Mouse (Mus musculus) bone marrow, adult 2 months (tissue): ENCODE results near the gene Umad1. TPM values are rescaled to one million over a fixed set of nuclear protein-coding genes. Genes with fewer than 3 reads are reported as not detected.

Source experiments
- H3K27ac ChIP-seq: fragments of 200-500 bp; 2 replicates; pipeline ENCODE4 v1.5.1; 2012; ENCODE audit warnings: low read depth, mild to moderate bottlenecking, control low read depth, inconsistent platforms, low read length; ENCODE audit not compliant: control insufficient read depth, poor library complexity, insufficient read depth
- H3K4me1 ChIP-seq: fragments of 200-500 bp; 2 replicates; pipeline ENCODE4 v1.6.1; 2011; ENCODE audit warnings: low read length; ENCODE audit not compliant: control insufficient read depth, insufficient read depth
- H3K4me3 ChIP-seq: fragments of 200-500 bp; replicated peaks from 2 replicates; pipeline ENCODE3; 2011; ENCODE audit warnings: mild to moderate bottlenecking, low read depth, low read length, control low read depth; ENCODE audit not compliant: control insufficient read depth
- CTCF ChIP-seq: fragments of 200-500 bp; IDR thresholded peaks from 2 replicates; pipeline ENCODE4 v1.5.1; 2011; ENCODE audit warnings: low read length, control low read depth; ENCODE audit not compliant: control insufficient read depth, insufficient read depth
- POLR2A ChIP-seq: fragments of 200-500 bp; IDR thresholded peaks from 2 replicates; pipeline ENCODE4 v1.6.1; 2011; ENCODE audit warnings: low read depth, mild to moderate bottlenecking, control low read depth, low read length, borderline replicate concordance; ENCODE audit not compliant: control insufficient read depth
- WGBS: fragments of 180-500 bp; shearing (Covaris S2); methylation state at CpG from one replicate; pipeline ENCODE4 v1.1.7; 2018; 5-methylcytosine and 5-hydroxymethylcytosine counted together
- polyA plus RNA-seq: library from polyadenylated mRNA; stranded (reverse); fragments of >200 nt; gene quantifications from 2 replicates; pipeline ENCODE4 v1.2.4, GENCODE M21; 2011; ENCODE audit warnings: low replicate concordance; ENCODE audit not compliant: missing spikeins, insufficient read depth, insufficient read length

Gene Umad1
- polyA plus RNA-seq, 1 experiment, result 8.5 TPM

DNA sequence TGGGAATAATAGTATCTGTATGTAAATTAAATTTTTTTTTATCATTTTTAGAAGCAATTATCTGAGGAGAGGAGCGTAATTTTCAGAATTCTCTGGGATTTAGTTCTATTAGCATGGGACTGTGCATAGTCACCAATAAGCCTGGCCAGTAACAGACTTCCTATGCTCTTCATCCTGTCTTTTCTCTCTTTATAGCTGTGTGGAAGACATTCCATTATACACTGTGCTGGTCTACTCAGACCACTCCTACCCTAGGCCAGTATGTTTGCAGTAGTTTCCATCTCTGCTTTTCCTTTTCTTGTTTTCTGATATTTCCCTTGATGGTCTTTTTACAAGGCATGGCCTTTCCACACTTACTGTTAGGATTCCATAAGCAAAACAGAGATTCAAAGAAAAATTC is 74.3 kb downstream of the Umad1 start:
- WGBS, result 91% methylated on average over 1 of the region's 1 CpGs
- no peak overlapping the region for H3K4me3 ChIP-seq
- no peaks in the 10 kb centered on the region; the same call in 1 of the 2 replicates for H3K4me1 ChIP-seq
- no peak overlapping the region for H3K27ac ChIP-seq
- TF ChIP-seq CTCF (no peak), POLR2A (no peak)

DNA sequence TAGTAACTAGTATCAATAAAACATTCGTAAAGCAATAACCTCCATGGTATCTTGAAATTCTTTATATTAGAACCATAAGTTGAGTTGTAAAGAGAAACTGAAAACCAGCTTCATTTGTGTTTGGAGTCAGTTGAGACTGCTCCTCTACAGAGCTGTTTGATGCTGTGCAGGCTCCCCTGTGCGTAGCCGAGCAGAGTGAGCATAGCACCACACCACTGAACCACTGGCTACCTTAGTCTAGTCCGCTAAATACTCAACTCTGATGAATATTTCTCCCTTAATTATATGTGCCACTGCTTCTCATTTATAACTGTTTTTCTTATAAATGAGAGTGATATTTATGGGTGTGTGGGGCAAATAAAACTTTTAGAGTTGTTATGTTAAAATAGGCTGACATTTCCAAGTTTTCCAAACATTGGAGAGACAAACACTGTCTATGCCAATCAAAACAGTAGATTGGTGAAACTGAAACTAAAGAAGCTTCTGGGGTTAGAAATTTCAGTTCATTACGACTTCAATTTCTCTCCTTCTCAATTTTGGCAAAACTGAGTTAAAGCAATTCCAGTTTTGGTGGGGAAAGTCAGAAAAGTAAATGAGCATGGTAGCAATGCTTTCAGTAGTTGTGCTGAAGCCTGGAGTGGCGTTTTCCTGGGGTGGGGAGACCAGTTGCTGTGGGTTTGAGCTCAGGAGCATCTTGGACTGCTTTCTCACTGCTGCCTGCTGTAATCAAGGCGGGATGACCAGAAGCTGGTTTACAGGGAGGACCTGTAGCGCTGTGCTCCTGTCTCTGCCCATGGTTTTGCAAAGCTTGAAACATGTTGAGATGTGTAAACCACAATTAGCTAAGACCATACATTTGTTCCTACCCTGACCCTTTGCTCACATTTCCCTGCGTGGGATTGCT is 77.7 kb downstream of the Umad1 start:
- no peaks in the 10 kb centered on the region; the same call in 1 of the 2 replicates for H3K4me1 ChIP-seq
- TF ChIP-seq CTCF, result no peak
- TF ChIP-seq POLR2A, result no peak
- 76% methylated on average over 9 of the region's 9 CpGs for WGBS
- no peak overlapping the region for H3K27ac ChIP-seq
- H3K4me3 ChIP-seq, result no peak overlapping the region

DNA sequence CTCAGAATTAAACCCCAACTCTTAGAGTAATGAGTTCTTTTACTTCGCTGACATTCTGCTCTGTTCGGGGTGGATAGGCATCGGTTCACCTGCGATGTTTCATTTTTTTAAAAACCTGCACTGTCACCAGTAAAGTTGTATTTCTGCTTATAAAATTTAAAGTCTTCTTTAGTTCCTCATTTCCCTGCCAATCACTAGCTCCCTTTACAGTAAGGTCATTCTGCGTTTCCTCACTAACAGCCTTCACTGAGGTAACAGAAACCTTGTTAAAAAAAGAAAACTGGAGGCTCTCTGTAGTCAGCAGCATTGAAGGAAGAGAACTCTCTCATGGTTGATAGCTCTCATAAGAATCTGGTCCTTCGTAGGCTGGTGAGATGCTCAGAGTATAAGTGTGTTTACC is 80.4 kb downstream of the Umad1 start:
- Histone ChIP-seq H3K4me3 (no peak overlapping the region), H3K27ac (no peak overlapping the region), H3K4me1 (no peaks in the 10 kb centered on the region; the same call in 1 of the 2 replicates)
- WGBS, result 7% methylated on average over 6 of the region's 6 CpGs
- TF ChIP-seq CTCF, result no peak
- no peak for TF ChIP-seq POLR2A

DNA sequence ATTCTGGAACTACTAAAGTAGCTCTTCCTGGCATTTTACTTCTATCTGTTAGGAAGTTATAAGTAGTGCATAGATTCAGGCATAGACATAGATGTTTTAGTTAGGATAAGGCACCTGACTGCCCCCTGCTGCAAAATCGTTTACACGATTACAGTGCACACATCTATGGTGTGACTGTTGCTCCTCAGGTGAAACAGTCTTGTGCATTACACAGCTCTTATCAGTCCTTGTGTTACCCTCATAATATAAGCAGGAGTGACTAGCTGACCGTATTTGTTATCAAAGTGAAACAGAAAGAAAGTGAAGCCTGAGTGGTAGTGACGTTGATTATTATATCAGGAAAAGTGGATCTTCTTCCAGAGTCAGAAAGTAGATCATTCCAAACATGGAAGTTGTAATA is 84.2 kb downstream of the Umad1 start:
- H3K4me1 ChIP-seq, result no peaks in the 10 kb centered on the region; the same call in 1 of the 2 replicates
- no peak overlapping the region for H3K4me3 ChIP-seq
- TF ChIP-seq POLR2A (no peak), CTCF (no peak)
- no peak overlapping the region for H3K27ac ChIP-seq
- 69% methylated on average over 4 of the region's 4 CpGs for WGBS

DNA sequence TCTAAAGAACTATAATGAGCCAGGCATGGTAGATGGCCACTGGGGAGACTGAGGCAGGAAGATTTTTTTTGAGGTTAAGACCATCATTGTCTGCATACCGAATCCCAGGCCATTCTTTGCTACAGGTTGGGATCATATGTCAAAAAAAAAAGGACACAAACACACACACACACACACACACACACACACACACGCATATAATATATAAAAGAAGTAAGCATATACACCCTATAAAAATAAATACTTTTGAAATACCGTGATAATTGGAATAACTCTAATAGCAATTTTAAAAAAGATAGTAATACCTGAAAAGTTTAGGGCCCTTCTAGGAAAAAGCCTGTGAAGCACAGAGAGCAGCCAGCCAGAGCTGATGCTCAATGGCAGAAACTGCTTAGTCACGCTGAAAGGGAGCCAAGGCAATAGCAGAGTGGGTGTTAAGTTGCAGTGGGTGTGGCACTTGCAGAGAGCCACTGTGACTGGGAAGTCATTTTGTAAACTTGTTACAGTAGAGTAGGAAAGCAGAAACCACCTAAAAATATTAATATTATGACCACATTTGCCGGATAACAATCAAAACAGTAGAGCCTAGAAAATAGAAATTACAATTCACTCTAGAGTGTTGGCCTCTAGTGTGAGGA is 86.2 kb downstream of the Umad1 start:
- WGBS, result 48% methylated on average over 5 of the region's 5 CpGs
- no peak for TF ChIP-seq POLR2A
- no peak for TF ChIP-seq CTCF
- H3K27ac ChIP-seq, result no peak overlapping the region
- peak overlapping the region; percentile 11 for H3K4me3 ChIP-seq
- no peaks in the 10 kb centered on the region; the same call in 1 of the 2 replicates for H3K4me1 ChIP-seq

DNA sequence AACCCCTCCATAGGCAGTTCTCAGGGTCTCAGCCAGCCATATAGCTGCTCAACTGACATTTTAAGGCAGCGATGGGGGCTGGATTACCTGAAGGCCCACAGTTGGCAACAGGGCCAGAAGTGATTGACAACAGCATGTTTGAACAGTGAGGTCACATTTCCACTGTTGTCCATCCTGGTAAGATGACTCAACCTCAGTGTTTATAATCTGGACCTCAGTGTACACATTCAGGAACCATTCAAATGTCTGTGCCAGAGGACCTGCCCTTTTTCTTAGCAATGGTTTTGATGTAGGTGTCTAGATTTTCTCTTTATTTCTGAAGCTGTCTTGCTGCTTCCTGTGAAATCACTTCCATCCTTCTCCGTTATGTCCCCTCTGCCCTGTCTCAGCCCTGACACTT is 88.1 kb downstream of the Umad1 start:
- Histone ChIP-seq H3K4me1 (no peaks in the 10 kb centered on the region; the same call in 1 of the 2 replicates), H3K27ac (no peak overlapping the region), H3K4me3 (no peak overlapping the region)
- TF ChIP-seq CTCF (no peak), POLR2A (no peak)
- WGBS, result 96% methylated on average over 2 of the region's 2 CpGs

DNA sequence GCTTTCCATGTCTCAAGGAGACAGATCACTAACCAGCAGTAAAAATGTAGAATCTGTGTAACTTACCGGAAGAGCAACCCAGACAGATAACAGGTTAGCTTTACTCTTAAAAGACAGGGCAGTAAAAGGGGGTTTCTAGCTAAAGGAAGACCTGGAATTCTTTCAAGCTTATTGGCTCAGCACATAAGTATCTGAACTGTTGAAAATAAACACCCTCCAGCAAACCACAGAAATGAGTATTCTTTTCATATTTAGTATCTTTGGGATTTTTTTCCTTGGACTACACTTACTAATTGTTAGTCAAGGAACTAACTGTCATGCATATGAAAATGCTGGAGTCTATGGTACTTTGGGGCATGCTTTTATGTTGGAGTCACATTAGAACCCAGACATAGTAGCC is 89.3 kb downstream of the Umad1 start:
- Histone ChIP-seq H3K27ac (no peak overlapping the region), H3K4me1 (no peaks in the 10 kb centered on the region; the same call in 1 of the 2 replicates), H3K4me3 (no peak overlapping the region)
- WGBS, result 94% methylated on average over 1 of the region's 1 CpGs
- TF ChIP-seq POLR2A (no peak), CTCF (no peak)

DNA sequence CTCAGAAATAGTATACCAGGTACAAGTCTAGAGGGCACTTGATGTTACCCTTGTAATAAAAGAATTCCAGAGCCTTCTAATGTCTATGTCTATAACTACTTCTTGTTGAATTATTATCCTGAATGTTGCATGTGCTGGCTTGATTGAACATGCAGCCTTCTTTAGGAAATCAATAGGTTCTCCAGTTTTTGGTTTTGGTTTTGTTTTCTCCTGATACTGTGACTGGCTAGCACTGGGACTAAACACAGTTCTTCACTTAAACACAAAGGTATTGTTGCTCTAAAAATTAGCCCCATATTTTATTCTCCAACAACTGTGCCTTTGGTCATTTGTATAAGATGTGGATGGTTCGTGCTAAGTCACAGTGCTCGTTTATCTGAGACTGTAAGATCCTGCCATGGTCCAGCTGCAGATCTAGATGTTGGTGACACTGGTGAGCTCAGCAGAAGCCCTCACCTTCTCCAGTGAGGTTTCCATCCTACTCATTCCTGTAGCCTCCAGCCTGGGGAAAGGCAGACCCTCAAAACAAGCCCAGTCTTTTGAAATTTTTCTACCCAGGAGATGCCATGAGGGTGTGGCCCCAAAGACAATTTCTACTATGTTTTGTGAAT is 90.1 kb downstream of the Umad1 start:
- Histone ChIP-seq H3K4me3 (no peak overlapping the region), H3K27ac (no peak overlapping the region), H3K4me1 (no peaks in the 10 kb centered on the region; the same call in 1 of the 2 replicates)
- WGBS, result 48% methylated on average over 2 of the region's 2 CpGs
- no peak for TF ChIP-seq CTCF
- TF ChIP-seq POLR2A, result no peak
